Mouse (Mus musculus) layer of hippocampus, adult 11-12 months (tissue): ENCODE measurements around the gene Fam172a.
A peak's percentile ranks its signal among the peaks of the same experiment; 100 is the strongest.

Source experiments
- DNase-seq: peaks from one replicate; pipeline ENCODE4 v3.0.0; 2022; ENCODE audit warnings: low spot score

Gene Fam172a

GRCm38 (mm10) chr13:78180261-78180660 is 478.4 kb downstream of the Fam172a start:
- no peak for DNase-seq

GRCm38 (mm10) chr13:78181071-78181929 is 479.5 kb downstream of the Fam172a start:
- DNase-seq, result no peak

- DNase-seq, result no peak
Measured at GRCm38 (mm10) chr13:78181930-78182558, 480.2 kb downstream of the Fam172a start.

GRCm38 (mm10) chr13:78183004-78183403 is 481.2 kb downstream of the Fam172a start:
- DNase-seq, result no peak

GRCm38 (mm10) chr13:78183986-78184385 is 482.2 kb downstream of the Fam172a start:
- no peak for DNase-seq

GRCm38 (mm10) chr13:78184786-78185466 is 483.1 kb downstream of the Fam172a start:
- DNase-seq, result no peak

- DNase-seq, result no peak
Measured at GRCm38 (mm10) chr13:78186340-78186946, 484.6 kb downstream of the Fam172a start.

GRCm38 (mm10) chr13:78187833-78188232 is 486.0 kb downstream of the Fam172a start:
- no peak for DNase-seq

GRCm38 (mm10) chr13:78189586-78189985 is 487.8 kb downstream of the Fam172a start:
- DNase-seq, result no peak

GRCm38 (mm10) chr13:78193211-78193610 is 491.4 kb downstream of the Fam172a start:
- DNase-seq, result no peak

- DNase-seq, result no peak
Measured at GRCm38 (mm10) chr13:78194135-78194849, 492.5 kb downstream of the Fam172a start.

GRCm38 (mm10) chr13:78194850-78195600 is 493.2 kb downstream of the Fam172a start:
- DNase-seq, result peak; percentile 28

- peak; percentile 27 for DNase-seq
Measured at GRCm38 (mm10) chr13:78195601-78196115, 493.8 kb downstream of the Fam172a start.

- peak; percentile 2 for DNase-seq
Measured at GRCm38 (mm10) chr13:78196236-78196796, 494.5 kb downstream of the Fam172a start.

GRCm38 (mm10) chr13:78197286-78197818 is 495.5 kb downstream of the Fam172a start:
- peak; percentile 13 for DNase-seq

- DNase-seq, result peak; percentile 38
Measured at GRCm38 (mm10) chr13:78197819-78198390, 496.1 kb downstream of the Fam172a start.

- DNase-seq, result no peak
Measured at GRCm38 (mm10) chr13:78198391-78198870, 496.6 kb downstream of the Fam172a start.

GRCm38 (mm10) chr13:78198871-78199641 is 497.2 kb downstream of the Fam172a start:
- peak; percentile 35 for DNase-seq
